Mouse (Mus musculus): Measurements from ENCODE around the gene Tceal6. TPM values are rescaled to one million over a fixed set of nuclear protein-coding genes. Genes with fewer than 3 reads are reported as not detected.
"Not testable (repeated sequence)": the region's sequence is repeated elsewhere in the genome, so short reads cannot be mapped to it uniquely, and the experiment has no call there.

The Tceal6 gene
- under 1 TPM in 1 of 4 experiments, not detected in 3; 0.31 TPM for total RNA-seq (2022)

DNA sequence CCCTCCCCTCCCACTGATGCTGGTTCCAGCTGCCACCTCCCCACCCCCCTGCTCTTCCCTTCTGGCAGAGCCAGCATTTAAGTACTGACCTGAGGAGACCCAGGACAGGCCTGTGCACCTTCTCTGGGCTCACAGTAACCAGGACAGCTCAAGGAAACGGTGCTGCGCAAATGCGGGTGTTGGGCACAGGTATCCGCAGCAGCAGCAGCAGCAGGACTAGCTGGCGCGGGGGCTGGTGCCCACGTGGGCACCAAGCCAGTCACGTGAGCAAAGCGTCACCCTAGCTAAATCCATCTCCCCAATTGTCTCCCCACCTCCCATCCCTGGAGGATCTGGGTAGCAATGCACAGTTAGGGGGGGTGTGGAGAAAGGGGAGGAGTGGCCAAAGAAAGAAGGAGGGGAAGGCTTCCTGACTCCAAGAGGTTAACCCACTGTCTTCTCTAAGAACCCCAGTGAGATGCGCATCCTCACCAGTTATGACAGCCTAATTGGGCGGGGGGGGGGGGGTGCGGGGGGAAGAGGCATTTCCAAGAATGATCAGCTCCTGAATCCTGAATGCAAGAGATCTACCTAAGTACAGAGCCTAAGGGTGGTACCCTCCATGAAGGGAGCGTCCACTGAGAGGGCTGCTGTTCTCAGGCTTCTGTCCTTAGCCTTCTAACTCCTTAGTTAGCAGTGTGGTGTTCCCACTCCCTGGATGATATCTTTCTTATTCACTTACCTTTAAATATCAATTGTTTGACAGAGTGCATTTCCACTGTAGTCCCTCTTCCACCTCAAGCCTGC lies at the start of gene Tceal6:
Gene Tceal6, minus strand, starts transcription at position 252 of the 786 bp plus-strand sequence.
- DNase-seq (ENCODE audit: low spot score): no peak

GRCm38 (mm10) chrX:135209773-135210435 lies 583 bp downstream of the Tceal6 start:
- DNase-seq (ENCODE audit: low spot score): not testable (repeated sequence)

GRCm38 (mm10) chrX:135189924-135190323 lies 20.6 kb downstream of the Tceal6 start:
- not testable (repeated sequence) for DNase-seq (ENCODE audit: low spot score)

GRCm38 (mm10) chrX:135188661-135189060 lies 21.8 kb downstream of the Tceal6 start:
- DNase-seq (ENCODE audit: low spot score): not testable (repeated sequence)

DNA sequence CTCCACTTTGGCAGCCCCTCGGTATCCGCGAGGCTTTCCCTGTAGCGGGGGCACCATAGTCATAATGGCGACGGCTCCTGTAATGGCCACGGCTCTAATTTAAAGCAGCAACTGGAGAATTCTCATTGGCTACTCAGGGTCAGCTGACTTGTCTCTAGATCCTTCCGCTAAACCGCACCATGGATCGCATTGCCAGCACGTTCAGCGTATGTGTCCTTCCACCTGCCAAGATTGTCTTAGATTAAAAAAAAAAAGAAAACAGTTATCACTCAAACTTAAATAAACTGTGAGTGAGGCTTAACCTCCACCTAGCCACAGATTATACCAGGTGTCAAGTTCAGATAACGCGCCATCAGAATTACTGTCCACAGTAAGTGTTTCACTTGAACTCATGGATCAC lies 33.0 kb downstream of the Tceal6 start, which contains the start of gene Gm15023:
Gene Gm15023, minus strand, starts transcription at position 101 of the 400 bp plus-strand sequence.
- not testable (repeated sequence) for DNase-seq (ENCODE audit: low spot score)

Other genes with a start within 250 kb of the Tceal6 start
- gene Nxf2, start 245.9 kb downstream of the Tceal6 start, total RNA-seq (2022): not detected
- 10 to 100 TPM in 1 of 4 experiments, 1 to 10 TPM in 3; 4.7 to 10.7 (median 7.1) TPM for gene Zmat1, start 201.5 kb downstream of the Tceal6 start, total RNA-seq (2022)
- gene Gm15023, start 33.1 kb downstream of the Tceal6 start, total RNA-seq (2022): not detected
- not detected for gene Pramel3, start 91.6 kb upstream of the Tceal6 start, total RNA-seq (2022)
- not detected for gene Gm5128, start 162.6 kb upstream of the Tceal6 start, total RNA-seq (2022)
- gene Gm7903, start 223.1 kb upstream of the Tceal6 start, total RNA-seq (2022): under 1 TPM in 1 of 4 experiments, not detected in 3; 0.08 TPM

Data from heart, adult 8-10 months (tissue).